Mouse (Mus musculus) stomach, postnatal 0 days (tissue): ENCODE measurements around the gene Strip1.

Source experiments
- CTCF ChIP-seq: IDR thresholded peaks from 2 replicates; pipeline ENCODE4 v1.5.1; 2016; ENCODE audit warnings: antibody characterized with exemption, low read depth, mild to moderate bottlenecking, moderate library complexity
- EP300 ChIP-seq: optimal IDR thresholded peaks from 2 replicates; pipeline ENCODE3; 2016; ENCODE audit warnings: antibody characterized with exemption

DNA sequence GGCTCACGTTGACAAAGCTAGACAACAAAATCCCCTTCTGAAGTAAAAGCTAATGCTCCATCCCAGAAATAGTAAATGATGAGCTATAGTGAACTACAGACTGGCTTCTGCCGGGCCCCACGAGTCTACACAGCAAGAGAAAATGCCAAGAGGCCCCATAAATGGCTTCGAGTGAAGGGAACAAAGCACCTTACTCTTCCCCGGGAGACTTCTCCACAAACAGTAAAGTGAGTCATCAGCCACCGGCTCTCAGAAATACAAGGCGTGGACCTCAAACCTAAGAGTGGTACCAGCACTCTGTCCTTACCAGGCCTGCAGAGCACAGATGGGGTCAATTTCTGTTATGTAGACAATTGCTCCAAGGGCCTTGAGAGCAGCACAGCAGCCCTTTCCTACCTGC is 37.3 kb upstream of the Strip1 start:
- no peak for TF ChIP-seq CTCF
- TF ChIP-seq EP300 = no peak
